Mouse (Mus musculus) liver, embryonic 14.5 days (tissue): ENCODE measurements at regions not wholly inside any gene's neighbourhood (a gene's known extent, or its start where the extent isn't known, plus 50 kb on each side); places are given as distances from the start of the nearest gene placed in this dataset.

Source experiments
- ATAC-seq: fragments of 200-750 bp; cut with Nextera tagmentation; 2 replicates; pipeline ENCODE4 v1.8.0; 2017; ENCODE audit warnings: moderate number of reproducible peaks, mild to moderate bottlenecking, moderate library complexity; ENCODE audit not compliant: insufficient read depth
- DNase-seq, 3 experiments: peaks; one replicate each; pipeline ENCODE4 v3.0.0-alpha.2; 2012 to 2013; ENCODE audit warnings: low read depth in 3 of 3, low spot score in 3 of 3
- H3K27ac ChIP-seq: fragments of 300-500 bp; sonication (generic); 2 replicates; pipeline ENCODE4 v1.5.1; 2014; ENCODE audit warnings: moderate library complexity, mild to moderate bottlenecking, control low read depth, inconsistent platforms
- H3K27me3 ChIP-seq: fragments of 300-500 bp; sonication (generic); 2 replicates; pipeline ENCODE4 v1.6.1; 2014; ENCODE audit warnings: mild to moderate bottlenecking, low read length, moderate library complexity; ENCODE audit not compliant: control insufficient read depth, insufficient read depth
- H3K36me3 ChIP-seq: fragments of 300-500 bp; sonication (generic); replicated peaks from 2 replicates; pipeline ENCODE4 v1.6.1; 2014; ENCODE audit warnings: low read depth; ENCODE audit not compliant: control insufficient read depth, insufficient read depth
- H3K4me1 ChIP-seq, 2 experiments: fragments of 200-500 bp in 1 of 2; fragments of 300-500 bp in 1 of 2; sonication (generic) in 1 of 2; replicated peaks; 2 replicates each; pipeline ENCODE4 v1.6.1; 2012 to 2014; ENCODE audit warnings: antibody characterized with exemption in 1 of 2, inconsistent platforms in 1 of 2, low read length in 1 of 2; ENCODE audit not compliant: control insufficient read depth in 2 of 2, insufficient read depth in 2 of 2
- H3K4me2 ChIP-seq: fragments of 300-500 bp; sonication (generic); 2 replicates; pipeline ENCODE4 v1.6.1; 2014; ENCODE audit warnings: low read depth, mild to moderate bottlenecking, control low read depth, moderate library complexity
- H3K4me3 ChIP-seq, 2 experiments: fragments of 200-500 bp in 1 of 2; fragments of 300-500 bp in 1 of 2; sonication (generic) in 1 of 2; 2 replicates each; pipeline ENCODE4 v1.5.1; 2012 to 2014; ENCODE audit warnings: low read depth in 2 of 2, low read length in 2 of 2, mild to moderate bottlenecking in 2 of 2, control low read depth in 1 of 2, inconsistent platforms in 1 of 2, moderate library complexity in 1 of 2; ENCODE audit not compliant: insufficient read depth in 1 of 2
- H3K9ac ChIP-seq: fragments of 300-500 bp; sonication (generic); replicated peaks from 2 replicates; pipeline ENCODE4 v1.6.1; 2014; ENCODE audit warnings: mild to moderate bottlenecking, control low read depth, moderate library complexity
- H3K9me3 ChIP-seq: fragments of 300-500 bp; sonication (generic); 2 replicates; pipeline ENCODE4 v1.6.1; 2016; ENCODE audit warnings: low read length, mixed read lengths; ENCODE audit not compliant: control insufficient read depth
- CTCF ChIP-seq: IDR thresholded peaks from 2 replicates; pipeline ENCODE4 v1.5.1; 2016; ENCODE audit warnings: antibody characterized with exemption, low read depth, control low read depth
- EP300 ChIP-seq: IDR thresholded peaks from 2 replicates; pipeline ENCODE4 v1.6.1; 2016; ENCODE audit warnings: antibody characterized with exemption, low read depth
- WGBS: fragments of 180-500 bp; shearing (Covaris S2); extraction: QIAGEN DNeasy Blood & Tissue Kit; methylation state at CpG from one replicate; pipeline ENCODE4 v1.1.7; 2014; ENCODE audit not compliant: insufficient replicate concordance; 5-methylcytosine and 5-hydroxymethylcytosine counted together

GRCm38 (mm10) chr17:45334732-45335381, 98.7 kb downstream of the Cdc5l start:
- ATAC-seq, result no peak
- Histone ChIP-seq H3K27me3 (no peaks in the 10 kb centered on the region), H3K36me3 (no peaks in the 10 kb centered on the region), H3K4me3 (no peak overlapping the region), H3K4me2 (no peak overlapping the region), H3K9ac (no peak overlapping the region), H3K27ac (no peak overlapping the region), H3K4me1 (no peaks in the 10 kb centered on the region), H3K9me3 (no peaks in the 10 kb centered on the region)
- TF ChIP-seq CTCF (no peak), EP300 (no peak)
- WGBS, result 48% methylated on average over 13 of the region's 13 CpGs
- DNase-seq, result no peak

- H3K4me3 ChIP-seq, result no peak overlapping the region
- WGBS, result 68% methylated on average over 12 of the region's 12 CpGs
These were observed 101.2 kb downstream of the Cdc5l start for GRCm38 (mm10) chr17:45332321-45332720.

GRCm38 (mm10) chr17:45329241-45329640, 104.3 kb downstream of the Cdc5l start:
- Histone ChIP-seq H3K9me3 (no peaks in the 10 kb centered on the region), H3K4me3 (no peak overlapping the region), H3K4me1 (no peaks in the 10 kb centered on the region), H3K9ac (no peak overlapping the region), H3K27ac (no peak overlapping the region), H3K36me3 (no peaks in the 10 kb centered on the region), H3K4me2 (no peak overlapping the region), H3K27me3 (no peaks in the 10 kb centered on the region)
- TF ChIP-seq CTCF, result no peak
- TF ChIP-seq EP300, result no peak
- ATAC-seq (no peak), DNase-seq (no peak)
- 61% methylated on average over 9 of the region's 9 CpGs for WGBS

More at GRCm38 (mm10) chr17:45332321-45332720, 101.2 kb downstream of the Cdc5l start:
- Histone ChIP-seq H3K9ac (no peak overlapping the region), H3K4me1 (no peaks in the 10 kb centered on the region), H3K4me2 (no peak overlapping the region), H3K27me3 (no peaks in the 10 kb centered on the region), H3K36me3 (no peaks in the 10 kb centered on the region), H3K27ac (no peak overlapping the region), H3K9me3 (no peaks in the 10 kb centered on the region)
- TF ChIP-seq CTCF (no peak), EP300 (no peak)
- DNase-seq (no peak), ATAC-seq (no peak)

GRCm38 (mm10) chr17:45326726-45327125, 106.8 kb downstream of the Cdc5l start:
- H3K9ac ChIP-seq, result no peak overlapping the region
- ATAC-seq (no peak), DNase-seq (no peak)
- no peak overlapping the region for H3K4me2 ChIP-seq
- H3K4me1 ChIP-seq, result no peaks in the 10 kb centered on the region
- WGBS, result 67% methylated on average over 10 of the region's 10 CpGs
- H3K27ac ChIP-seq, result no peak overlapping the region
- no peaks in the 10 kb centered on the region for H3K27me3 ChIP-seq
- no peak overlapping the region for H3K4me3 ChIP-seq
- no peaks in the 10 kb centered on the region for H3K9me3 ChIP-seq
- no peaks in the 10 kb centered on the region for H3K36me3 ChIP-seq
- TF ChIP-seq EP300 (no peak), CTCF (no peak)

GRCm38 (mm10) chr17:45326173-45326572, 107.4 kb downstream of the Cdc5l start:
- no peak for TF ChIP-seq CTCF
- Histone ChIP-seq H3K9me3 (no peaks in the 10 kb centered on the region), H3K36me3 (no peaks in the 10 kb centered on the region), H3K4me1 (no peaks in the 10 kb centered on the region), H3K4me3 (no peak overlapping the region), H3K4me2 (no peak overlapping the region), H3K27ac (no peak overlapping the region), H3K27me3 (no peaks in the 10 kb centered on the region), H3K9ac (no peak overlapping the region)
- ATAC-seq, result no peak
- 42% methylated on average over 7 of the region's 7 CpGs for WGBS
- DNase-seq, result no peak
